Mouse (Mus musculus): ENCODE results near the gene Zbtb16. TPM values are rescaled to one million over a fixed set of nuclear protein-coding genes. Genes with fewer than 3 reads are reported as not detected.
A peak's percentile ranks its signal among the peaks of the same experiment; 100 is the strongest.

The Zbtb16 gene
- polyA plus RNA-seq, 1 experiment from 2014 or later: 7.4 TPM

DNA sequence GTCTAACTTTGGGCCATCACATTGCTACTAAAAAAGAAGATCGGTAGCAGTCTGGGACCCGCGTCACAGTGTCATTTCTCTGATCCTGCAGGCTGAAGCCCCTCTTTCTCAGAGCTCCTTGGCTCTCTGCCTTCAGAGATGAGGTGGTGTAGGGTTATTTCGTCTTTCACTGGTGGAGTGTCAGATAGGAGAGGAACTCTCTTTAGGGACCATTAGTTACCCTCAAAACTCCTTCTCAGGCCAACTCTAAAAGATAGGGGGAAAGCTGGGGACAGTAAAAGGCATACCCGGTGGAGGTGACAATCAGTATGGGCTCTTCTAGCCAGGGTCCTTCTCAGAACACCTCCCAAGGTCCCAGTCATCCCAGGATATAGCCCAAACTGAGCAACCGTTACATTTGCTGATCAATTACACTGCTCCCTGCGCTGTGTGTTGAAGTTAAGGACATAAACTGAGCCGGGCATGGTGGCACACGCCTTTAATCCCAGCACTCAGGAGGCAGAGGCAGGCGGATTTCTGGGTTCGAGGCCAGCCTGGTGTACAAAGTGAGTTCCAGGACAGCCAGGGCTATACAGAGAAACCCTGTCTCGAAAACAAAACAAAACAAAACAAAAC lies 21.0 kb downstream of the Zbtb16 start:
- WGBS: 90% methylated on average over 12 of the region's 12 CpGs
- no peaks in the 10 kb centered on the region for H3K36me3 ChIP-seq
- no peak for ATAC-seq (ENCODE audit: low read depth)

DNA sequence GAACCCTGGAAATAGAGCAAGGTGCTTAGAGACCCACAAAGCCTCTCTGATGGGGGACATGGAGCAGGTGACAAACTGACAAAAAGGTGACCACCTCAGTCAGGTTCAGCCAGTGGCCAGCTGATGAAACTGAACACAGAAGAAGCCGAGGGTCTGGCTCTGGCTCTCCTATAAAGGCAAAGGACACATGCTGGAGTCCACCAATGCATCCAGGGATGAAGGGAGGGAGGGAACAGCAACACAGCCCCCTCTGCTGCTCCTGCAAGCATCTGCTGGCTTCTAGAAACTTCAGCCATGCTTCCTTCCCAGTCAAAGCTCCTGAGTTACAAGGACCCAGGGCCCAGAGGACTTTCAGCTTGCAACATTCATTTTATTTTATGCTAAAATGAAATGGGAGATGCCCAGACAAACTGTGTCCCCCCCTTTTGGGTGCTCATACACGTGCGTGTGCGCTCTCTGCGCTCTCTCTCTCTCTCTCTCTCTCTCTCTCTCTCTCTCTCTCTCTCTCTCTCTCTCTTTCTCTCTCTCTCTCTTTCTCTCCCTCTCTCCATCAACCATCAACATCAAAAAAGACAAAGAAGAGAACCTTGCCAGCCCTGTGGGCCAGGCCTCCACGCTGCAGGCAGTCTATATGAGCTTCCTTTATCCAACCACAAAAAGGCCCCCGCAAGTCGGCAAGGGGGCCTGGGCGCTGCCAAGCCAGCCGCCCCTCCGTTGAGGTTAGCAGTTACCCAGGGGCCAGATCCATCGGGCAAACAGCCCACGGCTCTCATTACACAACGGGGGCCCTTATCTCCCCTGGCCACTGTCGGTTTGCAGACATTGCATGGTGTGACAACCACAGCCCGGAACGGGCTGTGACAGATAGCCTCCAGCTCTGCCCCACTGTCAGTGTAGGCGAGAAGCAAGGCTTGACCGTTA lies 21.8 kb downstream of the Zbtb16 start:
- H3K36me3 ChIP-seq: no peaks in the 10 kb centered on the region
- WGBS: 60% methylated on average over 19 of the region's 19 CpGs
- ATAC-seq (ENCODE audit: low read depth): no peak
- H3K27me3 ChIP-seq: no peaks in the 10 kb centered on the region
- no peaks in the 10 kb centered on the region for H3K9me3 ChIP-seq
- no peak overlapping the region for H3K27ac ChIP-seq (replicated peaks)
- no peak overlapping the region for H3K4me2 ChIP-seq
- no peak overlapping the region for H3K9ac ChIP-seq
- H3K4me1 ChIP-seq (replicated peaks): peaks cover 18% of the 10 kb centered on the region
- no peak overlapping the region for H3K4me3 ChIP-seq

More for the DNA sequence above, 21.0 kb downstream of the Zbtb16 start:
- Histone ChIP-seq H3K27ac (replicated peaks) (no peak overlapping the region), H3K9me3 (no peaks in the 10 kb centered on the region), H3K9ac (no peak overlapping the region), H3K4me3 (no peak overlapping the region), H3K4me2 (no peak overlapping the region), H3K27me3 (no peaks in the 10 kb centered on the region), H3K4me1 (replicated peaks) (peaks cover 18% of the 10 kb centered on the region)

DNA sequence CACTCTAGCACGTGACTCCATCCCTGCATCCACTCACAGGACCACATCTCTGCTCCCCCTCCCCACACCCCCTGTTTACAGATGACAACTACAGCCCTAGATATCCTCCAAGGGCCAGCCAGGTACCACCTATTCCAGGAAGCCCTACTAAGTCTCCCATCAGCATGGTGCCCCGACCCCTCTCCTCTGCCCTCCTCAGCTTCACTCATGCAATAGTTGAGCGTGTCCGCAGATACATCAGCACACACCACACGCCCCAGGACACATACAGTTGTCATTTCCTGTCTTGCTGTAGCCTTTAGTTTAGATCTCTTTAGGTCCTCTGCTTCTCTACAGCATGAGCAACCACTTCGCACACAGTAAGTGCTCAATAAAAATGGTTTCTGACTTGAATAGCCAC lies 23.7 kb downstream of the Zbtb16 start:
- no peak overlapping the region for H3K27ac ChIP-seq (replicated peaks)
- no peak for ATAC-seq (ENCODE audit: low read depth)
- no peak overlapping the region for H3K4me2 ChIP-seq
- H3K4me1 ChIP-seq (replicated peaks): peaks cover 18% of the 10 kb centered on the region
- H3K4me3 ChIP-seq: no peak overlapping the region
- H3K9me3 ChIP-seq: no peaks in the 10 kb centered on the region
- no peaks in the 10 kb centered on the region for H3K36me3 ChIP-seq
- H3K9ac ChIP-seq: no peak overlapping the region
- H3K27me3 ChIP-seq: no peaks in the 10 kb centered on the region
- 92% methylated on average over 6 of the region's 6 CpGs for WGBS

- no peaks in the 10 kb centered on the region for H3K9me3 ChIP-seq
- no peak overlapping the region for H3K4me3 ChIP-seq
- H3K4me2 ChIP-seq: no peak overlapping the region
- H3K9ac ChIP-seq: no peak overlapping the region
- H3K36me3 ChIP-seq: no peaks in the 10 kb centered on the region
- no peak for ATAC-seq (ENCODE audit: low read depth)
- WGBS: 67% methylated on average over 6 of the region's 6 CpGs
- no peaks in the 10 kb centered on the region for H3K27me3 ChIP-seq
- no peaks in the 10 kb centered on the region for H3K4me1 ChIP-seq (replicated peaks)
- H3K27ac ChIP-seq (replicated peaks): no peak overlapping the region
Observed at GRCm38 (mm10) chr9:48806591-48806990, 29.4 kb downstream of the Zbtb16 start.

DNA sequence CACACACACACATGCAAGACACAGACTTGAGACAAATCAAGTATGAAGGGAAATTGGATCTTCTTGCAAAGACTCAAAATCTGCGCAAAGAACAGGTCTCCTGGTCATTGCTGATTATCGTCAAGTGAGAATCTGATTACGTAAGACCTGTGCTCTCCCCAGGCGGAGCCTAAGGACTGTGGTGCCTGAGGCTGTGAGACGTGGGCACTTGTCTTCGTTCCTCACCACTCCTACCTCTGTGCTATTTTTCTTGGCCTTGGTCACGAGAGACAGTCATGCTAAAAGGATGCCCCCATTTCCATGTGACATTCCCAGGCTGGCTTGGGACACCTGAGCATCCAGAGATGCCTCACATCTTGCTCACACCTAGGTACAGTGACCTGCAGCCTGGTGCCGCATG lies 30.2 kb downstream of the Zbtb16 start:
- Histone ChIP-seq H3K36me3 (no peaks in the 10 kb centered on the region), H3K27me3 (no peaks in the 10 kb centered on the region), H3K27ac (replicated peaks) (no peak overlapping the region), H3K9ac (no peak overlapping the region), H3K4me1 (replicated peaks) (no peaks in the 10 kb centered on the region), H3K4me3 (no peak overlapping the region), H3K9me3 (no peaks in the 10 kb centered on the region), H3K4me2 (no peak overlapping the region)
- ATAC-seq (ENCODE audit: low read depth): no peak
- WGBS: 92% methylated on average over 8 of the region's 8 CpGs

DNA sequence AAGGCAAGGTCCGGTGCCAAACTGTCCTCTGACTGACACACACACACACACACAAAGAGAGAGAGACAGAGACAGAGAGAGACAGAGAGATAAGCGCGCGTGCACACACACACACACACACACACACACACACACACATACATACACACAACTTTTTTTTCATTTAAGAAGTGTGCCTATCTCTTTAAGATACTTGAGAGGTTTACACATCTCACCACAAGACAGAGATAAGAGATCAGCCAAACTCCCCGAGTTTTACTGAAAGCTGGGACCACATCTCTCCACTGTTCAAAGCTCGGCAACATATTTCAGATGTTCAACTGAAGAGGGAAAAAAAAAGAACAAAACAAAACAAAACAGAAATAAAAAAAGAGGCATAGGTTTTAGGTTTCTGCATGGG lies 31.5 kb downstream of the Zbtb16 start:
- Histone ChIP-seq H3K9ac (no peak overlapping the region), H3K36me3 (no peaks in the 10 kb centered on the region), H3K4me2 (no peak overlapping the region), H3K27me3 (no peaks in the 10 kb centered on the region), H3K4me1 (replicated peaks) (no peaks in the 10 kb centered on the region), H3K27ac (replicated peaks) (no peak overlapping the region), H3K9me3 (no peaks in the 10 kb centered on the region), H3K4me3 (no peak overlapping the region)
- WGBS: 89% methylated on average over 6 of the region's 6 CpGs
- no peak for ATAC-seq (ENCODE audit: low read depth)

- H3K4me1 ChIP-seq (replicated peaks): no peaks in the 10 kb centered on the region
- H3K4me3 ChIP-seq: no peak overlapping the region
- no peak for ATAC-seq (ENCODE audit: low read depth)
- no peaks in the 10 kb centered on the region for H3K36me3 ChIP-seq
- no peak overlapping the region for H3K4me2 ChIP-seq
- H3K27me3 ChIP-seq: no peaks in the 10 kb centered on the region
- no peak overlapping the region for H3K27ac ChIP-seq (replicated peaks)
- no peak overlapping the region for H3K9ac ChIP-seq
- H3K9me3 ChIP-seq: no peaks in the 10 kb centered on the region
- 93% methylated on average over 27 of the region's 27 CpGs for WGBS
Observed at GRCm38 (mm10) chr9:48803460-48804240, 32.4 kb downstream of the Zbtb16 start.

- H3K9ac ChIP-seq: no peak overlapping the region
- no peak overlapping the region for H3K27ac ChIP-seq (replicated peaks)
- no peak for ATAC-seq (ENCODE audit: low read depth)
- no peak overlapping the region for H3K4me2 ChIP-seq
- no peak overlapping the region for H3K4me3 ChIP-seq
- H3K36me3 ChIP-seq: no peaks in the 10 kb centered on the region
- no peaks in the 10 kb centered on the region for H3K4me1 ChIP-seq (replicated peaks)
- WGBS: 73% methylated on average over 5 of the region's 5 CpGs
- no peaks in the 10 kb centered on the region for H3K9me3 ChIP-seq
- H3K27me3 ChIP-seq: no peaks in the 10 kb centered on the region
Observed at GRCm38 (mm10) chr9:48802374-48802773, 33.6 kb downstream of the Zbtb16 start.

DNA sequence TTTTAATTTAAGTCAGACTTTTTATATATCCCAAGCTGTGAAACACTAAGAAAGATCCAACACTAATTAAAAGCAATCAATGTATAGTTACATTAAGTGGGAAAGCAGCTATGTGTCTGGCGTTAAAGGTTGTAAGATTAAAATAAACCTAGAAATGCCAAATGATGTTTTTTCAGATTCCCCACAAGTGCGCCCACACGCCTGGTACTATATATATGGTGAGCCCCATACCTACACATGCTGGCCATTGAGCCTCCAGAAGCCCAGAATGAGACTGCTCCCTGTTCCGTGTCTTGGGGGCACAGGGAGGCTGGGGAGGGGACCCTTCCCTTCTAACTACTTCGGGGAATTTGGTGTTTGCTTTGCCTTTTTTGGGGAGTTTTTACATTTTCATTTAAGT lies 34.7 kb downstream of the Zbtb16 start:
- Histone ChIP-seq H3K36me3 (no peaks in the 10 kb centered on the region), H3K9ac (no peak overlapping the region), H3K27ac (replicated peaks) (no peak overlapping the region), H3K27me3 (no peaks in the 10 kb centered on the region), H3K4me2 (no peak overlapping the region), H3K4me1 (replicated peaks) (peaks cover 6% of the 10 kb centered on the region), H3K9me3 (no peaks in the 10 kb centered on the region), H3K4me3 (no peak overlapping the region)
- no peak for ATAC-seq (ENCODE audit: low read depth)
- WGBS: 84% methylated on average over 5 of the region's 5 CpGs

DNA sequence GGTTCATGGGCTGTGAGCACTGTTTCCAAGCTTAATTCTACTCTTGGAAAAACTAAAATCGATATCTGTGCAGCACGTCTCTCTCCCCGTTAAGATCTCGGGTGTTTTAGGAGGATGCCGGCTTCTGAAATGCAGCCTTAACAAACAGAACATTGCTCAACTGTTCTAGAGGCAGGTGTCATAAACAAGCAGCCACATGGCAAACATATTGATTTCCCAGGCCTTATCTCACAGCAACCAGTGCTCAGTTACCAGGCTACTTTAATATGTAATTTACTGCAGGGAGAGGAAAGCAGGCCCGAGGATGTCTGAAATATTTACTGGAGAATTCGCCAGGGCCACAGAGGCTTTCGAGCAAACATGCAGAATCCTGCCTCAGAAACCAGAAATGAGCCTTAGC lies 35.4 kb downstream of the Zbtb16 start:
- no peak overlapping the region for H3K9ac ChIP-seq
- H3K4me3 ChIP-seq: no peak overlapping the region
- H3K36me3 ChIP-seq: no peaks in the 10 kb centered on the region
- no peak overlapping the region for H3K4me2 ChIP-seq
- ATAC-seq (ENCODE audit: low read depth): no peak
- 0 out of 2 replicates have a peak overlapping the region, but pooled peaks have one; percentile 18 for H3K27ac ChIP-seq (replicated peaks)
- WGBS: 78% methylated on average over 8 of the region's 8 CpGs
- H3K9me3 ChIP-seq: no peaks in the 10 kb centered on the region
- H3K27me3 ChIP-seq: no peaks in the 10 kb centered on the region
- H3K4me1 ChIP-seq (replicated peaks): peaks cover 13% of the 10 kb centered on the region

- ATAC-seq (ENCODE audit: low read depth): no peak
- Histone ChIP-seq H3K9me3 (no peaks in the 10 kb centered on the region), H3K9ac (no peak overlapping the region), H3K36me3 (no peaks in the 10 kb centered on the region), H3K4me3 (no peak overlapping the region), H3K27ac (replicated peaks) (no peak overlapping the region), H3K4me1 (replicated peaks) (peaks cover 30% of the 10 kb centered on the region), H3K27me3 (no peaks in the 10 kb centered on the region), H3K4me2 (no peak overlapping the region)
- 90% methylated on average over 6 of the region's 6 CpGs for WGBS
Observed at GRCm38 (mm10) chr9:48798044-48798443, 38.0 kb downstream of the Zbtb16 start.

DNA sequence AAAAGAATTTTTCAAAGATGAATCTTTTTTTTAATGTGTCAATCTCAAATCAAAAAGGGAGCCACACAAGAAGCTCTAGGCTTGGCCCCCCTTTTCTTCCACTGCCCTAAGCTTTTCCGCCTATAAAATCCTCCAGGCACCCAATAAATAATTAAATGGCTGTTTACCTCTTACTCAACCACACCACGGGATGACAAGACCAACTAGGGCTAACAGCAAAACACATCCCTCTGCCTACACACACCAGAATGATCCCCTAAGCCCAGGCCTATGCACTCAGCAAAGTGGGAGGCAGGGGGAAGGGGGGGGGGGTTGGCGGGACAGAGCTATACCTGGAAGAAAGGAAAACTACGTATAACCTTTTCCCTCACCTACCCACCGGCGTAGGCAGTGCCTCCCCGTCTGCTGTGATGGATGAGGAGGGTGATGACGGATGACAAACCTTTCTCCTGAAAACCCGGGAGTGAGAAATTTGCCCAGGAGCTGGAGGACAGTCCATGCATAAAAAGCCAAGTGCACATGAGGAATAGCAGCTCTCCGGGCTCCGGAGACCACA lies 39.7 kb downstream of the Zbtb16 start:
- no peaks in the 10 kb centered on the region for H3K27me3 ChIP-seq

More for the DNA sequence above, 39.7 kb downstream of the Zbtb16 start:
- Histone ChIP-seq H3K4me2 (no peak overlapping the region), H3K4me1 (replicated peaks) (peaks cover 30% of the 10 kb centered on the region), H3K9me3 (no peaks in the 10 kb centered on the region), H3K27ac (replicated peaks) (no peak overlapping the region), H3K9ac (no peak overlapping the region), H3K36me3 (no peaks in the 10 kb centered on the region), H3K4me3 (no peak overlapping the region)
- 38% methylated on average over 11 of the region's 11 CpGs for WGBS
- ATAC-seq (ENCODE audit: low read depth): no peak
